Mouse (Mus musculus): ENCODE results near the gene Napb.

Gene Napb

GRCm38 (mm10) chr2:148686862-148687261 is 45.4 kb downstream of the Napb start:
- DNase-seq = no peak

DNA sequence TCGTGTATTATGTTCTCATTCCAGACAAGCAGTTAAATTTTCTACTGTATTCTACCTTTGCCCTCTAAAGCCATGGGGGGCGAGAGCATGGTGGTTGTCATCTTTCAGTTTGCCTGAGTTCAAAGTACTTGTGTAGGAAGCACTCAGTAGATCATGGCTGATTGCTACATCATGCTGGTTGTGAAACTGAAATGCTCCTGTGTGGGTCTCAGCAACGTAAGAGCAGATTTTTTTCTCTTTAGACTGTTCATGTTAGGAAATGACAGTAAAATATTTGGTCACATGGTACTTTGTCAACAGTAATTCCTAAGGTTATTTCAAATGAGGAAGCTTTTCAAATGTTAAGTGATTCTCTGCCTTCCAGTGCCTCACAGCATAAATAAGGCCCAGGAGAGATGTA is 46.6 kb downstream of the Napb start:
- no peak for DNase-seq

DNA sequence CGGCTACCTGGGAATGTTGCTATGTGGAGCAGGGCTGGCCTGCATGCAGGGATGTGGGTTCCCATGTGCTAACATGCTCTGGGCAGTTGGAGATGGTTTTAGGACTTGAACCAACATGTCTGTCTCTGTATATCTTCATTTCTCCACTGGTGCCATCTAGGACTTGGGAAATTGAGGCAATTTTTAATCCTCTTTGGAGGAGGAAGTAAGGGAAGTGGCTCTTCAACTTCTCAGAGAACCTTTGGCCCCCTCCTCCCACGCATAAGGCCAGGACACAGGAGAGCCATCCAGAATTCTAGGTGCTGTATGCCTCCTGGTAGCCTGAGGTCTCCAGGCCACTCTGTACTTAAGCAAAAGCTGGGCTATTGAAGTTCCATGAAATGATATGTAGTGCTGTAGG is 47.3 kb downstream of the Napb start:
- no peak for DNase-seq

DNA sequence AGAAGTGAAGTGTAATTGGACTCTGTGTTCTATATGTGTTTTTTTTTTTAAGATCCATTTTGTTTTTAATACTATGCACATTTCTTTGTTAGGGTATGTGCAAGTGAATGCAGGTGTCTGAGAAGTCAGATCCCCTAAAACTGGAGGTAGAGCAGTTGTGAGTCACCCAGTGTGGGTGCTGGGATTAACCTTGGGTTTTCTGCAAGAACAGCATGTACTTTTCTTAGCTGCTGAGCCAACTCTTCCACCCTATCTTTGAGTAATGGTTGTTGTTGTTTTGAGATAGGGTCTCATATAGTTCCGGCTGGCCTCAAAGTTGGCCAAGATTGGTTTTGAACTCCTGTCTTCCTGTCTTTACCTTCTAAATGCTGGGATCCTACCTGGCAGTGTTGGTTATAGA is 49.2 kb downstream of the Napb start:
- DNase-seq = no peak

GRCm38 (mm10) chr2:148681461-148681891 is 50.8 kb downstream of the Napb start:
- peak; percentile 62 for DNase-seq

DNA sequence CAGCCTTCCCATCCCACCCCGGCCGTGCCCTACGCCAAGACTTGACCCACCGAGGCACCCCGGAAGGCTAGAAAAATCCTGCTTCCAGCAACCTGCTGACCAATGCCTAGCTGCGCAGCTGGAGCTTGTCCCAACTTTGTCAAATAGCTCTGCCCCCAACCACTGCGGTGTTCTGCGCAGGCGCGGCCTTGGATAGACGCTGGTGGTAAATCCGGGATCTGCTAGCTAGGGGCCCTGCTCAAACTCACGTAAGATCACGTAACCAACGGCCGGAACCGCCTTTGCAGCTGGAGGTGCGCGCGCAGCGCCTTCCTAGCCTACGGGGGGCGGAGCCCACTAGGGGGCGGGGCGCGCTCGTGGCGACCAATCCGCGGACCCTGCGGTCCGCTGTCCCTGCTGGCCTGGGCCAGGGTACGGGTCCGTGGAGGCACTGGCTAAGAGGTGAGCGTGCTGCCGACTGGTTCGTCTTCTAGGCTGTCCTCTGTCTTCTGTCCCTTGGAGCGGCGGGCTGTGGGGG is 51.4 kb downstream of the Napb start, which contains the start of gene Gzf1:
TSS of gene Gzf1 (plus strand) at position 249 of the 517 bp plus-strand sequence.
- DNase-seq = peak; percentile 98

DNA sequence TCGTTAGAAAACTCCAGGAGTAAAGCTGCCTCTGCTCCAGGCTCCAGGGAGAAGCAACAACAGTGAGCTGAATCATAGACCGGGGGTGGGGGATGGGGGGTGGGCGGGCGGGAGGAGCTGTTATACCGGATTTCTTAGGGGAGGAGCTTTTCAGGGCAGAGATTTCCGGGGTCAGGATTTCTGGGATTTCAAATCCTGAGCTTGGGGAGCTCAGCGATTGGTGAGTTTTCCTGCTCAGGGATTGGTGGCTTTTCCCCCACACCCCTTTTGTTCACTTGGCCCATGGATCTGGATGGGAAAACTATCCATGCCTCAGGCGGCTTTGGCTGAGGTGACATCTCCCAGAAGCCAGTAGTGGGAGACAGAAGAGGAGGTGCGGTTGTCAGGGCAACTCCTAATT is 52.9 kb downstream of the Napb start:
- DNase-seq = no peak

DNA sequence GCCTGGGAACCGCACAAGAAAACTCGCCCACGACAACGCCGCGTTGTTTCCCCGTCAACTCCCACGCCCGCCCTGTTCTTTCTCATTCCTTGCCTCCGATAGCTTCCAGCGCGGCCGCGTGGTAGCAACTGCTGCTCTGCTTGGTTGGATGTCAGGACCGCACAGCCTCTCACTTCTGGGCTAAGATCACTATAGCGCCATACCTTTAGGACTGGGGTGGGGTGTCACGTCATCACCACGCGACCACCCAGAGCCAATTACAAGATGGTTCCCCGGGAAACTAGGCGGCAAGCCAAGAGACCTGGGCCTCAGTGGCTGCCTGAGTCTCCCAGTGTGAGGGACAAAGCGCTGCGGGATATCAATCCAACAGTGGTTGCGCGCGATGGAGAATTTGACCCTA is 54.5 kb downstream of the Napb start:
- DNase-seq = no peak

- DNase-seq = peak; percentile 100
Observed at GRCm38 (mm10) chr2:148672199-148673096, 59.8 kb downstream of the Napb start, which contains the start of gene Nxt1. Nxt1 (plus strand) TSS chr2:148672601.

DNA sequence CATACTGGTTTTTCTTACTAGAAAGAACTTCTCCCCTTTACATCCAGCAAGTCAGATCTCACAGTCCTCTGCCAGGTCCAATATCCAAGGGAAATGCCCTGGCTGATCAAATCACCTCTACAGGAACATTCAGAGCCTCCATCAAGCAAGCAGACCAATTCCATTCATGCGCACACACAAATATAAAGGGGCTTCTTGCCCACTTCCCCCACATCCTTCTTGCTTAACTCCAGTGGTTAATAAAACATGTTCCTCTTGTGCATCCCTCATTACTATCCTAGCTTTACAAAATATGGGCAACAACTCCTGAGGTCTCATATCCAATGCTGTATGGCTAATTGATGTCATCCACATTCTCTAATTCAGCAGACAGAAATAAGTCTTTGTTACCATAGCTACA is 68.8 kb downstream of the Napb start:
- DNase-seq = no peak

GRCm38 (mm10) chr2:148654961-148655360 is 77.3 kb downstream of the Napb start:
- peak; percentile 64 for DNase-seq

DNA sequence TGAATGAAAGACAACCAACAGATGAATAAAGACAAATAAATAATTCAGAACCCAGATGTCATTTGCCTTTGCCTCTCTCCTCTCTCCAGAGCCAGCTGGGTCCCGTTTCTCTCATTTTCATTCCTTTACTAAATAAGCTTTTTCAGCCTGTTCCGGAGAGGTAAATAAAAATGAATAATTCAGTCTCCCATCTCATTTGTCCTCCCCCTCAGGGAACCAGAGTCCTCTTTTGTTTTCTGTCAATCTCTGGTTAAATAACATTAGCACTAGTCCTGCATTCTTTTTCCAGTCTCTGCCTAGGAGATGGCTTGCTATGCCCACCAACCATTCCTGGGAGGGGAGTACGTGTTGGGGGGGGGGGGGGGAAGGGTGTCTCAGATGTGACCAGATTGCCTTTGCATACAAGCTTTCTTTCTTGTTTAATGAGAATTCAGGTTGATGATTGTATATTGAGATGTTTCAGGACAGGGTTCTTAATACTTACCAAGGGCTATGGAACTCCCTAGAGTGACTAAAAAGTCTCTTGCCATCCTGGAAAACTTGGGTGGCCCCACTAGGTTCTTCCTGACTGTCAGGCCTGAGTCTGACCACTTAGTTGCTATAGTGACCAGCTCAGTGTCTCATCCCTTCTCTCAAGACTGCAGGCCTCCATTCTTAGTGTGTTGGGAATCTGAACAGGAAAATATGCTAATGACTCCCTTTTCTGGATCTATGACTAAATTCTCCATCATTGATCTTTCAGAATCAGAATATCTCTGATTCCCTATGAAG is 81.5 kb downstream of the Napb start:
- no peak for DNase-seq

DNA sequence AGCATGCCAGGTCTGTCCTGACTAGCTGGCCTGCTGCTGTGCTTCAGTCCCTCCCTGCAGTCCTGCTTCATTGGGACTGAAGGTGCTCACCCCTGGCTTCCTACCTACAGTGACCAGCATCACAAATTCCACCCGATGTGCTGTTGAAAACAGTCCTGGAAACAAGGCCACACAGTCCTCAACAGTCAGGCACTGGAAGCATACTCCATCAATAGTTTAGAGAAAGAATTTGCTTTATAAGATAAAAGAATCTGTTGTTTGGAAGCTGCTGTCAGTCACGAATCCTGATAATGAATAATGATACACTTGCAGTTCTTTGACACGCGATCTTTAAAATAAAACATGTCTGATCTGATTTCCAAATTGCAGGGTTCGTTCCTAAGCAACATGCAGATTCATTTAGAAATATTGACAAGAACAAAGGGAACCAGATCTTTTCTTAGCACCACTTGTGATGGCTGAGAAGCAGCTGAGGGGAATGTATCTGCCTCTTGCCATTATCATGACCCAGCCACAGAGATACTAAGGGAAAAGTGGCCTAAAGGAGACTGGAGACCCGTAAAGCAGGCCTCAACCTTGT is 87.8 kb downstream of the Napb start:
- DNase-seq = no peak

Data from thymus, postnatal 25 days (tissue).